Mouse (Mus musculus) small intestine, adult 2 months (tissue): ENCODE results near the gene Snap23.

Source experiments
- CTCF ChIP-seq: fragments of 200-500 bp; IDR thresholded peaks from 2 replicates; pipeline ENCODE4 v1.5.1; 2012; ENCODE audit warnings: low read depth, mild to moderate bottlenecking, control low read depth, inconsistent platforms, low read length, moderate library complexity, mixed read lengths; ENCODE audit not compliant: insufficient replicate concordance, insufficient read length; ENCODE audit errors: extremely low read depth
- POLR2A ChIP-seq: fragments of 200-500 bp; IDR thresholded peaks from 2 replicates; pipeline ENCODE4 v1.6.1; 2012; ENCODE audit warnings: low read depth, mild to moderate bottlenecking, control low read depth, inconsistent platforms, low read length, moderate library complexity

- TF ChIP-seq POLR2A, result no peak
- no peak for TF ChIP-seq CTCF
These were observed 30.3 kb downstream of the Snap23 start for GRCm38 (mm10) chr2:120597734-120598133.
